Mouse (Mus musculus) embryonic fibroblast, embryonic 13.5 days (primary cell): ENCODE data around the gene Foxp1.

Source experiments
- CTCF ChIP-seq: IDR thresholded peaks from 2 replicates; pipeline ENCODE4 v1.5.1; 2011; ENCODE audit warnings: mild to moderate bottlenecking, control low read depth, low read length, moderate library complexity, borderline replicate concordance; ENCODE audit not compliant: insufficient read depth
- POLR2A ChIP-seq: IDR thresholded peaks from 2 replicates; pipeline ENCODE4 v1.6.1; 2011; ENCODE audit warnings: low read depth, mild to moderate bottlenecking, control low read depth, low read length, moderate library complexity

DNA sequence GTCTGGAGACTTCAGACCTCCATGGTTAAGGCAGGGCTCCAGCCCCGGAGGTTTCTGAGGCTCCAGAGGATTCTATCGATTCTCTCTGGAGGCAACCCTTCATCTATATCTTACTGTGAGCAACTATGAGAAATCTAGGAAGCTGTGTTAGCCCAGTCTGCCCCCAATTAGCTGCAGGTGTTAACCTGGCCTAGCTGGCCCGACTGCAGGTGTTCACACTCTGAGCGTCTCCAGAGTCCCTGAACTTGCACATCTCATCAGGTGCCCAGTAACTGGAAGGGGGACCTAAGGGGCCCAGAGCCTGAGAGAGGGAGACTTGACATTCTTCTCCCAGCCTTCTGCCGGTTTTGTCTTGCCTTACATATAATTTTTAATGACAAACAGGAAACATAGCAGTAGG lies 134.5 kb downstream of the Foxp1 start:
- TF ChIP-seq POLR2A (no peak), CTCF (no peak)
